Mouse (Mus musculus): ENCODE results near the gene Lama4. TPM values are rescaled to one million over a fixed set of nuclear protein-coding genes. Genes with fewer than 3 reads are reported as not detected.
A peak's percentile ranks its signal among the peaks of the same experiment; 100 is the strongest.

Gene Lama4
- 26.6 and 29.5 TPM in 2 replicates for polyA plus RNA-seq (2016; fragmentation: Nextera tagmentation; extraction: Ambion mirVana)

GRCm38 (mm10) chr10:38965075-38965781 is at the start of gene Lama4:
Gene Lama4 (plus strand): TSS chr10:38965515.
- 5% methylated on average over 24 of the region's 24 CpGs for WGBS
- Histone ChIP-seq H3K27me3 (ENCODE audit: low read depth, poor library complexity, severe bottlenecking) (no peaks in the 10 kb centered on the region), H3K36me3 (no peaks in the 10 kb centered on the region), H3K27ac (peak within 1 kb of the TSS; percentile 82), H3K4me1 (peaks cover 41% of the 10 kb centered on the region), H3K9me3 (replicated peaks) (no peaks in the 10 kb centered on the region), H3K4me3 (peak within 1 kb of the TSS; percentile 61)
- peak; percentile 78 for DNase-seq (ENCODE audit: low spot score)

GRCm38 (mm10) chr10:38916027-38916617 is 49.2 kb upstream of the Lama4 start:
- Histone ChIP-seq H3K27ac (no peak overlapping the region), H3K36me3 (no peaks in the 10 kb centered on the region), H3K4me1 (peaks cover 4% of the 10 kb centered on the region; the same call in 1 of the 2 replicates), H3K9me3 (replicated peaks) (no peaks in the 10 kb centered on the region), H3K27me3 (ENCODE audit: low read depth, poor library complexity, severe bottlenecking) (no peaks in the 10 kb centered on the region), H3K4me3 (no peak overlapping the region)
- DNase-seq (ENCODE audit: low spot score): no peak
- 84% methylated on average over 4 of the region's 4 CpGs for WGBS

GRCm38 (mm10) chr10:38928940-38929697 is 36.2 kb upstream of the Lama4 start:
- H3K36me3 ChIP-seq: no peaks in the 10 kb centered on the region
- no peak overlapping the region for H3K4me3 ChIP-seq
- H3K4me1 ChIP-seq: no peaks in the 10 kb centered on the region
- 94% methylated on average over 6 of the region's 6 CpGs for WGBS
- H3K27ac ChIP-seq: no peak overlapping the region
- H3K9me3 ChIP-seq (replicated peaks): no peaks in the 10 kb centered on the region
- DNase-seq (ENCODE audit: low spot score): no peak
- H3K27me3 ChIP-seq (ENCODE audit: low read depth, poor library complexity, severe bottlenecking): no peaks in the 10 kb centered on the region

- DNase-seq (ENCODE audit: low spot score): no peak
- no peak overlapping the region for H3K27ac ChIP-seq
- H3K27me3 ChIP-seq (ENCODE audit: low read depth, poor library complexity, severe bottlenecking): no peaks in the 10 kb centered on the region
- H3K9me3 ChIP-seq (replicated peaks): no peaks in the 10 kb centered on the region
- H3K36me3 ChIP-seq: no peaks in the 10 kb centered on the region
- H3K4me1 ChIP-seq: no peaks in the 10 kb centered on the region
- no peak overlapping the region for H3K4me3 ChIP-seq
- WGBS: 62% methylated on average over 2 of the region's 2 CpGs
Measured at GRCm38 (mm10) chr10:38944701-38945100, 20.6 kb upstream of the Lama4 start.

GRCm38 (mm10) chr10:38961920-38962319 is 3.4 kb upstream of the Lama4 start:
- H3K4me3 ChIP-seq: no peak overlapping the region
- WGBS: 48% methylated on average over 2 of the region's 2 CpGs
- H3K27me3 ChIP-seq (ENCODE audit: low read depth, poor library complexity, severe bottlenecking): no peaks in the 10 kb centered on the region
- no peaks in the 10 kb centered on the region for H3K36me3 ChIP-seq
- H3K27ac ChIP-seq: no peak overlapping the region
- H3K9me3 ChIP-seq (replicated peaks): no peaks in the 10 kb centered on the region
- DNase-seq (ENCODE audit: low spot score): no peak
- peaks cover 25% of the 10 kb centered on the region for H3K4me1 ChIP-seq

- peaks cover 41% of the 10 kb centered on the region for H3K4me1 ChIP-seq
- no peak for DNase-seq (ENCODE audit: low spot score)
- H3K27me3 ChIP-seq (ENCODE audit: low read depth, poor library complexity, severe bottlenecking): no peaks in the 10 kb centered on the region
- H3K36me3 ChIP-seq: no peaks in the 10 kb centered on the region
- WGBS: 83% methylated on average over 4 of the region's 4 CpGs
- no peak overlapping the region for H3K4me3 ChIP-seq
- H3K9me3 ChIP-seq (replicated peaks): no peaks in the 10 kb centered on the region
- no peak overlapping the region for H3K27ac ChIP-seq
Measured at GRCm38 (mm10) chr10:38964719-38965074, 618 bp upstream of the Lama4 start.

GRCm38 (mm10) chr10:38965857-38966256 is 542 bp downstream of the Lama4 start:
- Histone ChIP-seq H3K4me1 (peaks cover 41% of the 10 kb centered on the region), H3K4me3 (peak overlapping the region; percentile 61), H3K9me3 (replicated peaks) (no peaks in the 10 kb centered on the region), H3K27ac (peak overlapping the region; percentile 82), H3K36me3 (no peaks in the 10 kb centered on the region), H3K27me3 (ENCODE audit: low read depth, poor library complexity, severe bottlenecking) (no peaks in the 10 kb centered on the region)
- DNase-seq (ENCODE audit: low spot score): peak; percentile 60
- 1% methylated on average over 14 of the region's 14 CpGs for WGBS

GRCm38 (mm10) chr10:38966646-38967045 is 1.3 kb downstream of the Lama4 start:
- H3K4me3 ChIP-seq: peak overlapping the region; percentile 61
- H3K36me3 ChIP-seq: no peaks in the 10 kb centered on the region
- WGBS: 72% methylated on average over 2 of the region's 2 CpGs
- H3K9me3 ChIP-seq (replicated peaks): no peaks in the 10 kb centered on the region
- no peak for DNase-seq (ENCODE audit: low spot score)
- peaks cover 41% of the 10 kb centered on the region for H3K4me1 ChIP-seq
- H3K27me3 ChIP-seq (ENCODE audit: low read depth, poor library complexity, severe bottlenecking): no peaks in the 10 kb centered on the region
- peak overlapping the region; percentile 82 for H3K27ac ChIP-seq

- no peak overlapping the region for H3K27ac ChIP-seq
- no peak for DNase-seq (ENCODE audit: low spot score)
- no peaks in the 10 kb centered on the region for H3K36me3 ChIP-seq
- H3K4me1 ChIP-seq: peaks cover 57% of the 10 kb centered on the region
- H3K27me3 ChIP-seq (ENCODE audit: low read depth, poor library complexity, severe bottlenecking): no peaks in the 10 kb centered on the region
- WGBS: 82% methylated on average over 10 of the region's 10 CpGs
- no peak overlapping the region for H3K4me3 ChIP-seq
- H3K9me3 ChIP-seq (replicated peaks): no peaks in the 10 kb centered on the region
Measured at GRCm38 (mm10) chr10:38968326-38969072, 3.2 kb downstream of the Lama4 start.

GRCm38 (mm10) chr10:38969543-38969942 is 4.2 kb downstream of the Lama4 start:
- H3K4me3 ChIP-seq: no peak overlapping the region
- H3K27me3 ChIP-seq (ENCODE audit: low read depth, poor library complexity, severe bottlenecking): no peaks in the 10 kb centered on the region
- peaks cover 59% of the 10 kb centered on the region for H3K4me1 ChIP-seq
- DNase-seq (ENCODE audit: low spot score): no peak
- no peaks in the 10 kb centered on the region for H3K9me3 ChIP-seq (replicated peaks)
- WGBS: 83% methylated on average over 2 of the region's 2 CpGs
- peaks cover 5% of the 10 kb centered on the region; the same call in 1 of the 2 replicates for H3K36me3 ChIP-seq
- H3K27ac ChIP-seq: peak overlapping the region; percentile 46; the same call in 1 of the 2 replicates

- 85% methylated on average over 6 of the region's 6 CpGs for WGBS
- Histone ChIP-seq H3K4me3 (no peak overlapping the region), H3K4me1 (peaks cover 54% of the 10 kb centered on the region), H3K36me3 (peaks cover 5% of the 10 kb centered on the region; the same call in 1 of the 2 replicates), H3K27ac (no peak overlapping the region), H3K27me3 (ENCODE audit: low read depth, poor library complexity, severe bottlenecking) (no peaks in the 10 kb centered on the region), H3K9me3 (replicated peaks) (no peaks in the 10 kb centered on the region)
- DNase-seq (ENCODE audit: low spot score): no peak
Measured at GRCm38 (mm10) chr10:38969975-38970374, 4.7 kb downstream of the Lama4 start.

- H3K27me3 ChIP-seq (ENCODE audit: low read depth, poor library complexity, severe bottlenecking): no peaks in the 10 kb centered on the region
- H3K9me3 ChIP-seq (replicated peaks): no peaks in the 10 kb centered on the region
- WGBS: 52% methylated on average over 7 of the region's 7 CpGs
- peak overlapping the region; percentile 81 for H3K27ac ChIP-seq
- H3K36me3 ChIP-seq: peaks cover 5% of the 10 kb centered on the region; the same call in 1 of the 2 replicates
- DNase-seq (ENCODE audit: low spot score): no peak
- H3K4me1 ChIP-seq: peaks cover 30% of the 10 kb centered on the region
- no peak overlapping the region for H3K4me3 ChIP-seq
Measured at GRCm38 (mm10) chr10:38972221-38972946, 7.1 kb downstream of the Lama4 start.
